Mouse (Mus musculus) stomach, postnatal 0 days (tissue): ENCODE data around the gene Nxn.

Source experiments
- CTCF ChIP-seq: IDR thresholded peaks from 2 replicates; pipeline ENCODE4 v1.5.1; 2016; ENCODE audit warnings: antibody characterized with exemption, low read depth, mild to moderate bottlenecking, moderate library complexity
- EP300 ChIP-seq: optimal IDR thresholded peaks from 2 replicates; pipeline ENCODE3; 2016; ENCODE audit warnings: antibody characterized with exemption

DNA sequence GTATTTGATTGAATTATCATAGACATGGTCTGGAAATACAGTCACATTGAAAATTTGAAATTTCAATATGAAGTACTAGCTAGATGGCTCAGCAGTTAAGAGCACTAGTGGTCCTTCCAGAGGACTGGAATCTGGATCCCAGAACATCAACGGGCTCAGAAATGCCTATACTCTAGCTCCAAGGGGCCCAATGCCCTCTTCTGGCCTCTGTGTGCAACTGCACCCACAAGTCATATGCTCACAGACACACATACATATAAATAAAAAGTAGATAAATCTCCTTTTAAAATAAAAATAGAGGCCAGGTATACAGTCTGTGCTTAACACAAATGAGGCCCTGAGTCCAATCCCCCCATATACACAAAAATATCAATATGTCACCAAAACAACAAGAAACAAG, 11.8 kb downstream of the Nxn start:
- TF ChIP-seq CTCF (peak; percentile 65), EP300 (no peak)
